Mouse (Mus musculus) heart, embryonic 11.5 days (tissue): ENCODE measurements around the gene Bmpr1b. TPM values are rescaled to one million over a fixed set of nuclear protein-coding genes. Genes with fewer than 3 reads are reported as not detected.

Experiments
- ATAC-seq: fragments of 200-750 bp; cut with Nextera tagmentation; replicated peaks from 2 replicates; pipeline ENCODE4 v1.8.0; 2017; ENCODE audit warnings: moderate library complexity; ENCODE audit not compliant: insufficient number of reproducible peaks, low FRiP score, low TSS enrichment
- H3K27ac ChIP-seq: fragments of 300-500 bp; sonication (generic); 2 replicates; pipeline ENCODE4 v1.5.1; 2014; ENCODE audit warnings: mild to moderate bottlenecking, low read depth, low read length
- H3K27me3 ChIP-seq: fragments of 300-500 bp; sonication (generic); 2 replicates; pipeline ENCODE4 v1.6.1; 2014; ENCODE audit warnings: mild to moderate bottlenecking, low read length, mixed read lengths; ENCODE audit not compliant: control insufficient read depth, insufficient read depth
- H3K36me3 ChIP-seq: fragments of 300-500 bp; sonication (generic); 2 replicates; pipeline ENCODE4 v1.6.1; 2014; ENCODE audit warnings: mild to moderate bottlenecking, low read length, moderate library complexity, mixed read lengths; ENCODE audit not compliant: control insufficient read depth, insufficient read depth
- H3K4me1 ChIP-seq: fragments of 300-500 bp; sonication (generic); 2 replicates; pipeline ENCODE4 v1.6.1; 2014; ENCODE audit warnings: low read length; ENCODE audit not compliant: control insufficient read depth, insufficient read depth
- H3K4me2 ChIP-seq: fragments of 300-500 bp; sonication (generic); 2 replicates; pipeline ENCODE4 v1.6.1; 2014; ENCODE audit warnings: mild to moderate bottlenecking, moderate library complexity
- H3K4me3 ChIP-seq: fragments of 300-500 bp; sonication (generic); 2 replicates; pipeline ENCODE4 v1.5.1; 2014; ENCODE audit warnings: low read depth, low read length
- H3K9ac ChIP-seq: fragments of 300-500 bp; sonication (generic); 2 replicates; pipeline ENCODE4 v1.6.1; 2014; ENCODE audit warnings: mild to moderate bottlenecking, low read depth, low read length, moderate library complexity
- H3K9me3 ChIP-seq: fragments of 300-500 bp; sonication (generic); replicated peaks from 2 replicates; pipeline ENCODE4 v1.6.1; 2016; ENCODE audit warnings: low read length; ENCODE audit not compliant: control insufficient read depth
- WGBS: fragments of 180-500 bp; shearing (Covaris S2); extraction: QIAGEN DNeasy Blood & Tissue Kit; methylation state at CpG from one replicate; pipeline ENCODE4 v1.1.7; 2014; ENCODE audit not compliant: insufficient replicate concordance; 5-methylcytosine and 5-hydroxymethylcytosine counted together
- polyA plus RNA-seq: library from polyadenylated mRNA; unstranded; fragments of >200 nt; fragmentation: Nextera tagmentation; extraction: Ambion mirVana; gene quantifications from 2 replicates; pipeline ENCODE4 v1.2.1, GENCODE M21; 2014

Gene Bmpr1b
- polyA plus RNA-seq, 1 experiment from 2014 or later, result 1.4 TPM

DNA sequence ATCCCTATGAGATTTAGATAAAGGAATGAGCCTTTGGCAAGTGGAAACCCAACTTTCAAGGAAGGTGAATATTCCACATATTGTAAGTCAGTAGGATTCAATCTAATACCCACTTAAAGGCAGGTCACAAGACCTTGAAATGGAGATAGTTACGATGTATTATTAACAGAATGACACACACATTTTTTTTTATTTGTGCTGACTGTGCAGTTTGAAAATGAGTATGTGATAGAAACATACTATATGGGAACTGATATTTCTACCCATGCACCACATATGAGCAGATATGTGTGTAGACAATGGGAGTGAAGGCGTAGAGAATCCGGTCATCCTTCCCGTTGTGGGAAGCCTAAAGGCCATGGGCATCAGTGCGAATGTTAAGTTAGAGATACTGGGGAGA lies 285.0 kb downstream of the Bmpr1b start:
- Histone ChIP-seq H3K4me3 (no peak overlapping the region), H3K27me3 (no peaks in the 10 kb centered on the region), H3K4me2 (no peak overlapping the region), H3K9me3 (no peaks in the 10 kb centered on the region), H3K27ac (no peak overlapping the region), H3K36me3 (no peaks in the 10 kb centered on the region), H3K9ac (no peak overlapping the region), H3K4me1 (no peaks in the 10 kb centered on the region)
- ATAC-seq, result no peak
- 95% methylated on average over 5 of the region's 5 CpGs for WGBS

DNA sequence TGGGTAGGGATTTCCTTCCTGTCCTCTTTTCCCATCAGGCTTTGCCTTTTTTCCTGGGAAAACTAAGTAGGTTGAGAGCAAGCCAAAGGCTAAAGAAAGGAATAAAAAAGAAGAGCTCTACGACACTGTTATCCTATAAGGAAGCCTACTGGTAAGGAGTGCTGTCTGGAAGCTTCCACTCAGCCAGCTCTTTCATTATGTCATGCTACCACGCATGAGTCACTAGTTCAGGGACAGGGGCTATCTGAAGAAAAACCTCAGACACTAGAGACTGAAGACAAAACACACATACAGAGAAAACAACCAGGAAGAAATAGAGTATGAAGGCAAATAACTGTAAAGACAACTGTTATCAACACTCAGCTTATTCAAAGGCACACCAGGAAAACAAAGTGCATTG lies 286.7 kb downstream of the Bmpr1b start:
- Histone ChIP-seq H3K36me3 (no peaks in the 10 kb centered on the region), H3K27ac (no peak overlapping the region), H3K4me1 (no peaks in the 10 kb centered on the region), H3K4me3 (no peak overlapping the region), H3K9ac (no peak overlapping the region), H3K4me2 (no peak overlapping the region), H3K9me3 (no peaks in the 10 kb centered on the region), H3K27me3 (no peaks in the 10 kb centered on the region)
- WGBS, result 60% methylated on average over 2 of the region's 2 CpGs
- ATAC-seq, result no peak

DNA sequence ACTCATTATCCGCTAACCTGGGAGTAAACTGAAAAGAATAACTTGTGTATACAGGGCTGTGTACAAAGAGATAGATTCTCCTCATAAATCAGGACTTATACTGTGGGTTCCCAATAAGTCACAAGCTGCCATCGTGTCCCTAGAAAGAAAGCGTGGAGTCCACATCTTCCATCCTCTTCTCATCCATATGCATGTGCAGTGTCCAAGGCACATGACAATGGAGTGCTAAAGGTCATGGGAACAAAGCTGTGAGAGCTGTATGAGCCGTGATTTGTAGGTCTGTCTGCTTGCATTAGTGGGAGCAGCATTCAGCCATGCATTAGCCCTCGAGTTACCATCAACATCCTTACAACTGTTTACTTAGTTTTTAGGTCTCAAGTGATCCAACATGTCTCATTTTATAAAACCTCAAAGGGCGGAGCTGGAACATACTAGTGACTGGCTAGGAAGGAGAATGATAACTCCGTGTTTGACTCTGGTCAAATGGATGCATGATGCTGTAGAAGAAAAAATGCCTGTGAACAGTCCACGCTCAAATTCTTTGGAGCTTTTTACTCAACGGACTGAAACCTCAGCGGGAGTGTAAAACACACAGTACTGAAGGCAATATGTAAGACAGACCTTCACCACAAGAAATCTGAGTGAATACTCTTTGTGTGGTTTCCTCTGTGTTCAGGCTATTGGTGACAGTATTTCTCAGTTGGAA lies 296.7 kb downstream of the Bmpr1b start:
- H3K4me2 ChIP-seq, result no peak overlapping the region
- no peak overlapping the region for H3K27ac ChIP-seq
- H3K9me3 ChIP-seq, result 0 out of 2 replicates have a peak, but pooled peaks cover 3% of the 10 kb centered on the region
- WGBS, result 81% methylated on average over 10 of the region's 10 CpGs
- H3K4me3 ChIP-seq, result no peak overlapping the region
- no peak for ATAC-seq
- peaks cover 3% of the 10 kb centered on the region; the same call in 1 of the 2 replicates for H3K36me3 ChIP-seq
- no peaks in the 10 kb centered on the region for H3K27me3 ChIP-seq
- no peaks in the 10 kb centered on the region for H3K4me1 ChIP-seq
- H3K9ac ChIP-seq, result no peak overlapping the region

DNA sequence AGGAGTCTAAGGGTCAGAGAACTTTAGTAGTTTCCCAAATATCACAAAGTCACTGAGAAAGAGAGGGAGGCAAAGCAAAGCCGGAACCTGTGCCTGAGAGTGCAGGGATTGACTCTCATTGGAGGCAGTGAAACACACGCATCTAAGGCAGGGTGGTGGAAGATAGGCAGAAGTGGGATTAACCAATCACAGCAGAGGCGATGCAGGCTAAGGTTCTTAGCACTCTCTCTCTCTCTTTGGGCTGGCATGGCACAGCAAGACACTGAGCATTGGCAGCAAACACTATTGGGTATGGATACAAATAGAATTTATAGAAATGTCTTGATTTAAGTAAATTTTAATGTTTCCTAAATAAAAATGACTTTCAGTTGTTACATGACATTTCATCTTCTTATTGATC lies 297.4 kb downstream of the Bmpr1b start:
- no peak for ATAC-seq
- H3K27ac ChIP-seq, result no peak overlapping the region
- no peak overlapping the region for H3K9ac ChIP-seq
- H3K4me2 ChIP-seq, result no peak overlapping the region
- H3K4me1 ChIP-seq, result no peaks in the 10 kb centered on the region
- H3K27me3 ChIP-seq, result no peaks in the 10 kb centered on the region
- H3K9me3 ChIP-seq, result 0 out of 2 replicates have a peak, but pooled peaks cover 3% of the 10 kb centered on the region
- H3K36me3 ChIP-seq, result peaks cover 3% of the 10 kb centered on the region; the same call in 1 of the 2 replicates
- WGBS, result 64% methylated on average over 3 of the region's 3 CpGs
- no peak overlapping the region for H3K4me3 ChIP-seq

DNA sequence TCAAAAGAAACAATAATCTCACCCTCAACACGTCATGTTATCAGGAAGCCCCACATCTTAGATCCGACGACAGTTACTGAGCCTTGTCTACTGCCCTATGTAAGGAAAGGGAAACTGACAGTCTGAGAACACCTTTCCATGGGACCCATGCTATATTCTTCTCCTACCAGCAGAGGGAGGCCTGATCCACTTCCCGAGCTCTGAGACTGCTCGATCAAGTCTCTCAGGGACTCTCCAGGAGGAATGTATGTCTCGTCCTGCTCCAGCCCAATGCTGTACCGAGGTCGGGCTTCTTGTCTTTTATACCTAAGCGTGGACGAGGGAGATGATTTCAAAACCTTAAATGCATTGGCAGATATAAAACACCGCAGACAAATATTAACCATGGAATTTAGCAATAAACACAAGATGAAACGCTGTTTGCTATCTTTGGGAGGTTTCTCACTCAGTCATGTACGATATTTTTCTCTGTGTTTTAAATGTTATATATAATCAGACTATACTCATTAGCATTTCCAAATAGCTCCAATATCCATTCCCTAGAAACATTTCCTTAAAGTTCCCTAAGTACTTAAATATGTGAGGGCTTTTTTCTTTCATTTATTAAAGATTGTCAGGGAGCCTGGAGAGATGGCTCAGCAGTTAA lies 306.3 kb downstream of the Bmpr1b start:
- no peaks in the 10 kb centered on the region for H3K27me3 ChIP-seq
- H3K4me2 ChIP-seq, result peak overlapping the region; percentile 42
- H3K9me3 ChIP-seq, result no peaks in the 10 kb centered on the region
- no peak overlapping the region for H3K4me3 ChIP-seq
- H3K36me3 ChIP-seq, result no peaks in the 10 kb centered on the region
- 17% methylated on average over 13 of the region's 13 CpGs for WGBS
- H3K27ac ChIP-seq, result no peak overlapping the region
- ATAC-seq, result 0 out of 2 replicates have a peak, but pooled peaks have one; percentile 46
- H3K9ac ChIP-seq, result no peak overlapping the region
- no peaks in the 10 kb centered on the region for H3K4me1 ChIP-seq

DNA sequence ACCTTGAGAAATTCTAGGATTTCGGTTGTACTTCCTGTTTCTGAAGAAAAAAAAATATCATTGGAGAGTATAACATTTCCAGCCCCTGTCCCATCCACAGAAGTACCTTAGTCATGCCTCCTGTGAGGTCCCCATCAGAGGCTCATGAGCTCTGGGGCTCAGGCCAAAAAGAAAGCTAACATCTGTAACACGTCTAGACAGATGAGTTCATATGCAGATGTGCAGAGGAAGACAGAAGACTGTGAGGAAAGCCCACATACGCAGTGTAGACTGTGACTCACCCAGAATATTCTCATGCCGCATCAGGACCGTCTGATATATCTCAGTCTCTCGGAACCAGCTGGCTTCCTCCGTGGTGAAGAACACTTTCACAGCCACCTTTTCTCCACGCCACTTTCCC lies 312.1 kb downstream of the Bmpr1b start:
- Histone ChIP-seq H3K4me1 (no peaks in the 10 kb centered on the region), H3K27me3 (no peaks in the 10 kb centered on the region), H3K9ac (no peak overlapping the region), H3K27ac (no peak overlapping the region), H3K4me3 (no peak overlapping the region), H3K4me2 (no peak overlapping the region), H3K9me3 (no peaks in the 10 kb centered on the region), H3K36me3 (no peaks in the 10 kb centered on the region)
- 88% methylated on average over 8 of the region's 8 CpGs for WGBS
- no peak for ATAC-seq

DNA sequence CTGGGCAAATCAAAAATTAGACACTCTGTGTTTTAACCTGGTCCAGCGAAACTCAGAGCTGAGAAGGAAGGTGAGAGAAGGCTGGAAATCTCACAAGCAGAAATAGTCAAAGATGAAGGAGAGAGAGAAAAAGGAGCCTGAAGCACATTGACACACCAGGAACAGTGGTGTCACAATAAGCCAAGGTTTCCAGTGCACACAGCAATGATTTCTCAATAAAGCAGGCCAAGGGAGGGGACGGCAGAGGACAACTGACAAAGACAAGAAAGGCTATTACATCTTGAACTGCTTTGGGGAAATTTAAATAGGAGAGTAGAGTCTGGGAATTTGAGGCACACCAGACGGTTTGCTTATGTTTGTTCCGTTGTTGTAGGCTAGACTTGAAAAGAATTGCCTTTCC lies 314.9 kb downstream of the Bmpr1b start:
- WGBS, result 79% methylated on average over 4 of the region's 4 CpGs
- Histone ChIP-seq H3K27ac (no peak overlapping the region), H3K9ac (no peak overlapping the region), H3K4me3 (no peak overlapping the region), H3K9me3 (no peaks in the 10 kb centered on the region), H3K4me1 (no peaks in the 10 kb centered on the region), H3K36me3 (no peaks in the 10 kb centered on the region), H3K4me2 (no peak overlapping the region), H3K27me3 (no peaks in the 10 kb centered on the region)
- no peak for ATAC-seq

DNA sequence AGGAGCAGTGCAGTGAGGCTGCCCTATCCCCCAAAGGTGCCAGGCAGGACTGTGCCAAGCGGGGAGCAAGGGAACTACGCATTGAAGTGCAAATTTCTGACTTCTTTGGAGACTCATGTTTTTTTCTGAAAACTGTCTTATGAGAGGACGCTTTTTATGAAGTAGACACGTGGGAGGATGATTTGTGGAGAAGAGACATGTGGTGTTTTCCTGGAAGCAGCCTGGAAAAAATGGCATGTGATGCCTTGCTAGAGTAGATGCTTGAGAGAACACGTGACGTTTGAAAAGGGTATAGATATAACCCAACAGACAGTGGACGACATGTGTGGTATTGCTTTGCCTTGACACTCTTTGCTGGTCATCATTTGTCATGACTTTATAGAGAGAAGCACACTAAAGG lies 319.1 kb downstream of the Bmpr1b start:
- H3K27ac ChIP-seq, result no peak overlapping the region
- no peak for ATAC-seq
- H3K9ac ChIP-seq, result no peak overlapping the region
- H3K36me3 ChIP-seq, result no peaks in the 10 kb centered on the region
- WGBS, result 80% methylated on average over 7 of the region's 7 CpGs
- H3K4me1 ChIP-seq, result no peaks in the 10 kb centered on the region
- no peak overlapping the region for H3K4me2 ChIP-seq
- no peak overlapping the region for H3K4me3 ChIP-seq
- no peaks in the 10 kb centered on the region for H3K9me3 ChIP-seq
- no peaks in the 10 kb centered on the region for H3K27me3 ChIP-seq

DNA sequence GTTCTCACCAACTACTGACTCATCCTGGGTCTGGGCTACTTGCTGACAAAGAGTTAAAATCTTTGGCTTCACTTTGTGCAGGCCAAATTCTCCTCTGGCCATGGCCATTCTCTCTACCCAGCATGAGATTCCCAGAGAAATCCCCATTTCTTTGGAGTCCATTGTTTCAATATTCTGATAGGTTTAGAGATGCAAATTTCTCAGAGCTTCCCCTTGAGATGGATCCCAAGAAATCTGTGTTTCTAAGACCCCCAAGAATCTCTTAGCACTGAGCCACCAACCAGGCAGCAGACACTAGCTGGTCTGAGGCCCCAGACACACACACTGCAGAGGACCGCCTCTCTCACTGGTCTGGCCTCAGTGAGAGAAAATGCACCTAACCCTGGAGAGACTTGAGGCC lies 320.0 kb downstream of the Bmpr1b start:
- Histone ChIP-seq H3K27me3 (no peaks in the 10 kb centered on the region), H3K36me3 (no peaks in the 10 kb centered on the region), H3K4me3 (no peak overlapping the region), H3K4me2 (no peak overlapping the region), H3K4me1 (no peaks in the 10 kb centered on the region), H3K27ac (no peak overlapping the region), H3K9me3 (no peaks in the 10 kb centered on the region), H3K9ac (no peak overlapping the region)
- ATAC-seq, result no peak
- 74% methylated on average over 1 of the region's 1 CpGs for WGBS
